Mouse (Mus musculus) urinary bladder, adult 18-20 months (tissue): ENCODE measurements around the gene Myh4.

Source experiments
- DNase-seq, 2 experiments: peaks; one replicate each; pipeline ENCODE4 v3.0.0; 2022; ENCODE audit warnings: low spot score in 2 of 2, mixed read lengths in 2 of 2

Myh4 gene

DNA sequence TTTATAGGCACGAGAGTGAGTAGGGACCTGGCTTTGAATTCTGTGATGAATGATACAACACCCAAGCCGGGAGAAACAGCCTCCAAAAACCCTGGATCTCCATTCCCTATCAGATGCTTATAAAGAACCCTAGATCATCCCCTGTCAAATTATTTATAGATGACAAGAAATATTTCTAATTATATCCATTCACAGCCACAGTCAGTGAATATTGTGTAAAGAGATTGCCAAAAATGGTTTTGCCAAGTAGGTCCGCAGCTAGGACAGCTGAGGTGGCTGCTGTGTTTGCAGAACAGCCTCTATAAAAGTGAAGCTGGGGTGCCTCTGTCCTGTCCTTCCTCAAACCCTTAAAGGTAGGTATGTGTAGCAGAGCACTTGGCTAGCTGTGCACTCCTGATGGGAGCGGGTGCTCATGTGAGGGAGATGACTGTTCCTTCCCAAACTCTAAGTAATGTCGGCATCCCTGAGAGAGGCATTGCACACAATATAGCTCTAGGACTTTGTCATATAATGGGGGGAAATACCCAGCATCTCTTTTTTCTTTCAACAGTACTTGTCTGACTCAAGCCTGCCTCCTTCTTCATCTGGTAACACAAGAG lies at the start of gene Myh4:
Gene Myh4 (plus strand): TSS at position 549 of the 599 bp plus-strand sequence.
- no peak for DNase-seq

DNA sequence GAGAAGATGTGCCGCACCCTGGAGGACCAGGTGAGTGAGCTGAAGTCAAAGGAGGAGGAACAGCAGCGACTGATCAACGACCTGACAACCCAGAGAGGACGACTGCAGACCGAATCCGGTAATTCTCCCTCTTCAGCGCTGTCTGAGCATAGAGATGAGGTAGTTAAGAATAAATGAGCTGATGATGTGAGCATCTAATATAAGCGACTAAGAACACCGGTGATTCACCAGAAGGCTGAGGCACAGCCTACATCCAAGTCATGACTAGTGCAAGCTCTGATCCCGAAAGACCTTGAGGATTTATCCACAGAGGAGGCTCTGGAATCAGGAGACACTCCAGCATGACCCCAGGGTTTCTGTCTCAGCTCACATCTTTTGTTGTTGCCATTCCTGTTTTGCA lies 47.5 kb upstream of the Myh4 start:
- no peak for DNase-seq

DNA sequence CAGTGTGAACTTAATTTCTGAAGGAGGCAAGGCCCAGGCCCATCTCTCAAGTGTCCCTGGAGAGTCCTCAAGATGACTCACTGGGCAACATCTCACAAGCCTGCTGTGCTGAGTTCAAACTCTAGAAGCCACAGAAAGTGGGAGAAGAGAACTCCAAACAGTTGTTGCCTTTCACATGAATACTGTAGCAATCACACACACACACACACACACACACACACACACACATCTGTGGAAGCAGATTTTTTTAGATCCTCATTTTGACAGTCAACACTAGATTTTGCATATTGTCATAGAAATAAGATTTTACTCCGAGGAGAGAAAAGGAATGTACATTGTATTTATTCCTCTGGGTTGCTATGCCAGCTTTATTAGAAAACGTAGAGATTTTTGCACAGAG lies 47.0 kb upstream of the Myh4 start:
- DNase-seq, result no peak

GRCm38 (mm10) chr11:67191496-67191895 lies 46.3 kb upstream of the Myh4 start:
- DNase-seq, result no peak

GRCm38 (mm10) chr11:67199321-67199720 lies 38.5 kb upstream of the Myh4 start:
- no peak for DNase-seq

- DNase-seq, result no peak
Observed at GRCm38 (mm10) chr11:67199752-67200151, 38.1 kb upstream of the Myh4 start, which contains the start of gene Myh1. Gene Myh1 (plus strand): TSS chr11:67200052.

DNA sequence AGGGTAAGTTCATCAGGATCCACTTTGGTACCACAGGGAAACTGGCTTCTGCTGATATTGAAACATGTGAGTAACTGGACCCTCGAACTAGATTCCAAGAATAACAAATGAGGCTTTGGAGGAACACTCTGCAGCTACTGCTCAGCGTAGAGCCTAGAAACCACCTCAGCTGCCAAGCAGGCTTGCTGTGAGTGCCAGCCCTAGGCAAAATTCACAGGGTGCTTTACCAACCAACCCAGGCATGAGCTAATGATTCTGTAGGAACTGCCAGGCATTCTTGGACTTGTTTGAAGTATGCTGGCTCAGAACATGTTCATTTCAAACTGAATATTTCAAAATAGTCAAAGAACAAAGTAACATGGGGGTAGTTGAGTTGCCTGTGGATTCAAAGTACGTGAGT lies 33.1 kb upstream of the Myh4 start:
- no peak for DNase-seq

DNA sequence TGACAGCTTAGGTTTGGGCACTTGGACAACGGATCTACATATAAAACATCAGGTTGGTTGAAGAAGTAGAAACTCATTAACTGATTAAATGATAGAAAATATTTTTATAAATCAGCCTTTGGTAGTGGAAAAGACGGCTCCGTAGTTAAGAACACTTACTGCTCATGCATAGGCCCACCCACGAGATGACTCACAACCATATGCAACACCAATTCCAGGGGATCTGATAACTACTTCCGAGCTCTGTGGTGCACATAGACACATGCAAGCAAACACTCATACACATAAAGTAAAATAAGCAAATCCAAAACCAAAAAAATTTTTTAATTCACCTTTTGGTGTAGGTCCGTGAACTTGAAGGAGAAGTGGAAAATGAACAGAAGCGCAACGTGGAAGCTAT lies 16.0 kb upstream of the Myh4 start:
- DNase-seq, result no peak

GRCm38 (mm10) chr11:67224466-67224865 lies 13.4 kb upstream of the Myh4 start:
- DNase-seq, result no peak

GRCm38 (mm10) chr11:67228731-67229130 lies 9.1 kb upstream of the Myh4 start:
- DNase-seq, result no peak

- no peak for DNase-seq
Observed at GRCm38 (mm10) chr11:67229166-67229565, 8.7 kb upstream of the Myh4 start.

- no peak for DNase-seq
Observed at GRCm38 (mm10) chr11:67229946-67230345, 7.9 kb upstream of the Myh4 start.

GRCm38 (mm10) chr11:67235639-67236358 lies 2.0 kb upstream of the Myh4 start:
- DNase-seq, result peak in 1 of 2 experiments; percentile 4

DNA sequence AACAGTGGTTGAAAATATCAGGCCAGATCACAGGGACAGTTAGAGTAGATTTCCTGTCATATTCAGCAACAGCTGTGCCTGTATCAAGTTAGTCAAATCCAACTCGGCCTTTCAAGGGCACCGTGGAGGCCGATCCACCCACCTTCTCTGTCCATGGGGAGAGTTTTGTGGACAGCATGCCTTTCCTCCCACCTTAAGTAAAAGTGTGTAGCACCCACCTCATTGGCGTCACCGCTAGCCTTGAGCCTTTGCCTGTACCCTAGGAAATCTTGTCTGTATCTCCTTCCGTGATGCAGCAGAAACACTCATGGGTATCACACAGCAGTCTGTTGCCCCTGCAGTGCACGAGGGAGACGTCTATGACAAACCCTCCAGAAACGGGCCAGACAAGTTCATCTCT lies 1.0 kb upstream of the Myh4 start:
- DNase-seq, result no peak

- DNase-seq, result no peak
Observed at GRCm38 (mm10) chr11:67241051-67241450, 3.2 kb downstream of the Myh4 start.

- no peak for DNase-seq
Observed at GRCm38 (mm10) chr11:67253691-67254090, 15.9 kb downstream of the Myh4 start.

DNA sequence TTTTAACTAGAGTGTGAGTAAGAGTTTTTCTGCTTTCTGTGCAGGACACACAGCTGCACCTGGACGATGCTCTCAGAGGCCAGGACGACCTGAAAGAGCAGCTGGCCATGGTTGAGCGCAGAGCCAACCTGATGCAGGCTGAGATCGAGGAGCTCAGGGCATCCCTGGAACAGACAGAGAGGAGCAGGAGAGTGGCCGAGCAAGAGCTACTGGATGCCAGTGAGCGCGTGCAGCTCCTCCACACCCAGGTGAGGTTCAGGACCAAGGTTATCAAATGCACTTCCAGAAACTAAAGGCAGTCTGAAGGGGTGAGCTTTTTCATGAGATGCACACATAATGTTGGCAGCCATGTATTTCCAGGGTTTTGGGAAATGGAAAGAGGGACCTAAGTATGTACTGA lies 19.2 kb downstream of the Myh4 start:
- no peak for DNase-seq

GRCm38 (mm10) chr11:67260956-67261355 lies 23.1 kb downstream of the Myh4 start:
- DNase-seq, result no peak

GRCm38 (mm10) chr11:67276601-67277174 lies 38.9 kb downstream of the Myh4 start, which contains the start of gene Myh8:
Gene Myh8 (plus strand): TSS chr11:67277124.
- DNase-seq, result no peak

DNA sequence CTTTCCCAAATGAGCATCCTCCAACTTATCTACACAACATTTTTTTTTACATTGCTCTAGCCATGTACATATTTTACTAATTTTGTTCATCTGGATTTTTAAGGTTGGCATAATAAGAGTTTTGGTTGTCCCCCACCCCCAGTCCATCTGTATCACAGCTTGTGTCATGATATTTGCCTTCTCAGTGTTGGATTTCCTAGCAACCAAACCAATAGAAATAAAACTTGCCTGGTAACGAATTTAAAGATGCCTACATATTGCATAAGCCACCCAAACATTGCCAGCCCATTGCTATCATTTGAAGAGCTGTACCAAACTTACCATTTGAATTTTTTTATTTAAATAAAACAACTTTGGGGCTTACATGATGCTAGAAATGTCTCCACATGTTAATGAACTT lies 55.6 kb downstream of the Myh4 start:
- DNase-seq, result no peak
